Mouse (Mus musculus) hindbrain, postnatal 0 days (tissue): Measurements from ENCODE around the gene Rdh1. TPM values are rescaled to one million over a fixed set of nuclear protein-coding genes. Genes with fewer than 3 reads are reported as not detected.
A peak's percentile ranks its signal among the peaks of the same experiment; 100 is the strongest.

Experiments used
- ATAC-seq: fragments of 200-750 bp; cut with Nextera tagmentation; 2 replicates; pipeline ENCODE4 v1.8.0; 2017; ENCODE audit warnings: mild to moderate bottlenecking, moderate TSS enrichment, moderate library complexity
- DNase-seq: peaks from one replicate; pipeline ENCODE4 v3.0.0-alpha.2; 2015; ENCODE audit warnings: low spot score
- H3K27ac ChIP-seq: fragments of 300-500 bp; sonication (generic); 2 replicates; pipeline ENCODE4 v1.5.1; 2014; ENCODE audit warnings: mild to moderate bottlenecking
- H3K27me3 ChIP-seq: fragments of 300-500 bp; sonication (generic); 2 replicates; pipeline ENCODE4 v1.6.1; 2014; ENCODE audit warnings: low read length, mixed read lengths; ENCODE audit not compliant: insufficient read depth
- H3K36me3 ChIP-seq: fragments of 300-500 bp; sonication (generic); 2 replicates; pipeline ENCODE4 v1.6.1; 2014; ENCODE audit warnings: low read length, mixed read lengths; ENCODE audit not compliant: insufficient read depth
- H3K4me1 ChIP-seq: fragments of 300-500 bp; sonication (generic); 2 replicates; pipeline ENCODE4 v1.6.1; 2014; ENCODE audit warnings: antibody characterized with exemption, low read length, mixed read lengths; ENCODE audit not compliant: insufficient read depth
- H3K4me2 ChIP-seq: fragments of 300-500 bp; sonication (generic); 2 replicates; pipeline ENCODE4 v1.6.1; 2014; ENCODE audit warnings: low read depth, mild to moderate bottlenecking, low read length, moderate library complexity, mixed read lengths
- H3K4me3 ChIP-seq: fragments of 300-500 bp; sonication (generic); 2 replicates; pipeline ENCODE4 v1.5.1; 2014; ENCODE audit warnings: low read length
- H3K9ac ChIP-seq: fragments of 300-500 bp; sonication (generic); replicated peaks from 2 replicates; pipeline ENCODE4 v1.6.1; 2014; ENCODE audit warnings: mild to moderate bottlenecking, low read length, moderate library complexity, mixed read lengths
- H3K9me3 ChIP-seq: fragments of 300-500 bp; sonication (generic); 2 replicates; pipeline ENCODE4 v1.6.1; 2016; ENCODE audit warnings: low read length, mixed read lengths
- CTCF ChIP-seq: IDR thresholded peaks from 2 replicates; pipeline ENCODE4 v1.5.1; 2016; ENCODE audit warnings: antibody characterized with exemption, control low read depth, low read depth
- WGBS: fragments of 180-500 bp; shearing (Covaris S2); extraction: QIAGEN DNeasy Blood & Tissue Kit; methylation state at CpG from one replicate; pipeline ENCODE4 v1.1.7; 2014; 5-methylcytosine and 5-hydroxymethylcytosine counted together
- polyA plus RNA-seq: library from polyadenylated mRNA; unstranded; fragments of >200 nt; fragmentation: Nextera tagmentation; extraction: Ambion mirVana; gene quantifications from 2 replicates; pipeline ENCODE4 v1.2.1, GENCODE M21; 2015
- total RNA-seq: library from RNA; depleted of rRNA; stranded (reverse); fragments of >200 nt; gene quantifications from 2 replicates; pipeline ENCODE4 v1.2.3, GENCODE M21; 2014

Gene Rdh1
- total and polyA plus RNA-seq, 2 experiments from 2014 or later = not detected

GRCm38 (mm10) chr10:127747254-127747653 is 12.3 kb upstream of the Rdh1 start:
- H3K27me3 ChIP-seq = no peaks in the 10 kb centered on the region
- ATAC-seq (no peak), DNase-seq (no peak)
- H3K9me3 ChIP-seq = no peaks in the 10 kb centered on the region
- whole genome bisulfite sequencing = 96% methylated on average over 8 of the region's 8 CpGs
- no peak overlapping the region for H3K9ac ChIP-seq
- no peak overlapping the region for H3K4me3 ChIP-seq
- no peak for TF ChIP-seq CTCF
- peaks cover 31% of the 10 kb centered on the region for H3K36me3 ChIP-seq
- H3K4me2 ChIP-seq = no peak overlapping the region
- H3K27ac ChIP-seq = no peak overlapping the region
- no peaks in the 10 kb centered on the region for H3K4me1 ChIP-seq

DNA sequence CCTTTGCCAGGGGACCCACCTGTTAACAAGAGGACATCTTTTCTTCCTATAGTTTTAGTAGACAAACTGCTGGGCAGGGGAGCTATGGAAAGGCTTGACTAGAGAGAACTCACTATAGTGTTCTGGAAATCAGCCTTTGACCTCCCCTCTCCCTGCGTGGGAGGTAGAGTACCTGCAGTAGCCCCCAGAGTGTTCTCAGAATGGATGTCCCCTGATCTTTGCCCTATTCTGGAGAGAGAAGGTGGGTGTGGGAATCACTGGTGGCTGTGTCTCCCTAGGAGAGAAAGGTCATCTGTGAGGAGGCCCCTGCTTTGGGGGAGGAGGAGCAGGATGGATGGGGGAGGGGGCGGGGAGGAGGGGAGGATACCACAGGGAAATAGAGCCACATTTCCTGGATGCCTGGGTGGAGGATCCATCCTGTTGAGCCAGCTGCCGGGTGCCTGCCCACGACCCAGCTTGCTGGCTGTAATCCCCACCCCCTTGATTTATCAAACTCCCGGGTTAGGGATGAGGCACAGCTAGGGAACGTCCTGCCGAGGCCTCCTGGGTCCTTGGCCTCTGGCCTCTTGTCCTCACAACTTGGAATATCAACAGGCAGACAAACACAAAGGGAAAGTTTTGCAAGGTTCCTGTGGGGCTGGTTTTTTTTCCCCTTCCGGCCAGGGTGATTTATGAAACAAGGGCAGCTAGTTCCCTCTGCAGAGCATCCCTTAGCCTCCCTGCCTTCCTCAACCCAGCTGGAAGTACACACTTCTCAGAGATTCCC is 10.5 kb upstream of the Rdh1 start:
- 12% methylated on average over 8 of the region's 8 CpGs for WGBS
- DNase-seq (no peak), ATAC-seq (no peak)
- Histone ChIP-seq H3K36me3 (peaks cover 13% of the 10 kb centered on the region), H3K4me2 (peak overlapping the region; percentile 41), H3K9me3 (no peaks in the 10 kb centered on the region), H3K27ac (no peak overlapping the region), H3K4me3 (no peak overlapping the region), H3K4me1 (no peaks in the 10 kb centered on the region), H3K9ac (no peak overlapping the region), H3K27me3 (no peaks in the 10 kb centered on the region)
- TF ChIP-seq CTCF = no peak

- ATAC-seq = peak; percentile 62
- H3K27ac ChIP-seq = no peak overlapping the region; the same call in 1 of the 2 replicates
These were observed 9.3 kb upstream of the Rdh1 start for GRCm38 (mm10) chr10:127750136-127750777.

DNA sequence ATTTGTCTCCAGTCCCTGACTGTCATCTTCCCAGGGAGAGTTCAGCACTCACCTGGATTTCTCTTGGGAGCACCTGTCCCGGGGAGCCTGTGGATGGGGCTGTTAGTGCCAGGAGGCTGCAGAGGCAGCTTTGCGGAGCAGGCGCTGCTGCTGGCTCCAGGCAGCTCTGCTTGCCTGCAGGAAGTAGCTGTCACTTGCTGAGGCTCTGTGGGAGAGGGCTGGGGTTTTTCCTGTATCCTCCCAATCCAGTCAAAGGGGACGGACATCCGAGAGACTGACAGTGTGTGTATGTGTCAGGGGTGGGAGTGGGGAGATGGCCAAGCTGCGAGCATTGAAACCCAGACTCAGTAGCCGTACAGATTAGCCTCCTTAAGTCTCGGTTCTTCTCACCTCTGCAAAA is 8.0 kb upstream of the Rdh1 start, which contains the start of gene Gpr182:
Gene Gpr182 (minus strand): TSS at position 185 of the 400 bp plus-strand sequence.
- ATAC-seq (no peak), DNase-seq (no peak)
- peak within 1 kb of the TSS; percentile 41 for H3K4me2 ChIP-seq

More at GRCm38 (mm10) chr10:127750136-127750777, 9.3 kb upstream of the Rdh1 start:
- Histone ChIP-seq H3K4me1 (no peaks in the 10 kb centered on the region), H3K36me3 (peaks cover 8% of the 10 kb centered on the region), H3K4me3 (peak overlapping the region; percentile 15), H3K27me3 (no peaks in the 10 kb centered on the region), H3K9ac (no peak overlapping the region; the same call in 1 of the 2 replicates), H3K4me2 (peak overlapping the region; percentile 41), H3K9me3 (no peaks in the 10 kb centered on the region)
- 48% methylated on average over 24 of the region's 24 CpGs for WGBS
- TF ChIP-seq CTCF = no peak; the same call in 1 of the 2 replicates
- peak; percentile 15 for DNase-seq

DNA sequence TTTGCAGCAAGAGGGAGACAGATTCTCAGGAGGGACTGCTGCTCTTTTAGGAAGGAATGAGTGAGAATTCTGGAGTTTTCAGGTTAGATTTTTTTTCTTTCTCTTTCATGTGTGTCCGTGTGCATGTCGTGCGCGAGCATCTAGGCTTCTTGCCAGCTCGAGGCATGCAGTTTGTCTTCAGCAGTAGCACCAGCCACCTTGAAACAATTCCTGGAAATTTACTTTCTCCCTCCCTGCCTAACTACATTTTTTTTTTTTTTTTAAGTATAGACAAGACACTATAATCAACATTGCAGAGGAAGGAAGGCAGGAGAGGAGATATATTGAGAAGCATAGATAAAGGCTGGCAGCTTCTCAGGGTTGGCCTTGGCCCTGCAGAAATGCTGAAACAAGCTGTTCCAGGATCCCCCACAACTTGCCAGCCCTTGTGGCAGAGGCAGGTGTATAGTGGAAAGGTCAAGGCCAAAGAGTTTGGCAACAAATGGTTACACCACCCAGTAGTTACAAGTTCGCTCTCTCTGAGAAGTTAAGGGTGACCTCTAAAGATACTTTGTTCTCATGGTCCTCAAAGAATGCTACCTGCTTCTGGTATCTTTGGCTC is 4.9 kb upstream of the Rdh1 start:
- no peak overlapping the region for H3K9ac ChIP-seq
- ATAC-seq (no peak), DNase-seq (no peak)
- no peak for TF ChIP-seq CTCF
- WGBS = 55% methylated on average over 6 of the region's 6 CpGs
- no peaks in the 10 kb centered on the region for H3K27me3 ChIP-seq
- no peaks in the 10 kb centered on the region for H3K9me3 ChIP-seq
- no peaks in the 10 kb centered on the region for H3K36me3 ChIP-seq
- H3K4me3 ChIP-seq = no peak overlapping the region
- H3K4me2 ChIP-seq = no peak overlapping the region
- H3K27ac ChIP-seq = no peak overlapping the region
- H3K4me1 ChIP-seq = no peaks in the 10 kb centered on the region

More for the DNA sequence above, 8.0 kb upstream of the Rdh1 start, which contains the start of gene Gpr182:
- Histone ChIP-seq H3K36me3 (no peaks in the 10 kb centered on the region; the same call in none of the 2 replicates), H3K27ac (no peak within 1 kb of the TSS), H3K9me3 (no peaks in the 10 kb centered on the region), H3K27me3 (no peaks in the 10 kb centered on the region), H3K9ac (no peak within 1 kb of the TSS), H3K4me3 (no peak within 1 kb of the TSS; the same call in 1 of the 2 replicates), H3K4me1 (no peaks in the 10 kb centered on the region)
- WGBS = 61% methylated on average over 8 of the region's 8 CpGs
- TF ChIP-seq CTCF = no peak

GRCm38 (mm10) chr10:127755246-127755645 is 4.3 kb upstream of the Rdh1 start:
- H3K4me2 ChIP-seq = no peak overlapping the region
- H3K4me3 ChIP-seq = no peak overlapping the region
- no peaks in the 10 kb centered on the region for H3K9me3 ChIP-seq
- no peak overlapping the region for H3K27ac ChIP-seq
- H3K27me3 ChIP-seq = no peaks in the 10 kb centered on the region
- TF ChIP-seq CTCF = no peak
- 60% methylated on average over 3 of the region's 3 CpGs for WGBS
- H3K36me3 ChIP-seq = no peaks in the 10 kb centered on the region
- DNase-seq = no peak
- no peak overlapping the region for H3K9ac ChIP-seq
- H3K4me1 ChIP-seq = no peaks in the 10 kb centered on the region
- ATAC-seq = no peak
